Mouse (Mus musculus): ENCODE results near the gene Tmem126a. TPM values are rescaled to one million over a fixed set of nuclear protein-coding genes. Genes with fewer than 3 reads are reported as not detected.

The Tmem126a gene
- total RNA-seq, 1 experiment from 2014 or later = 52.9 TPM

Other genes starting within 250 kb of the Tmem126a start
- gene Ccdc83, start 191.5 kb downstream of the Tmem126a start, total RNA-seq (2021) = not detected in 2 replicates
- gene Sytl2, start 155.0 kb downstream of the Tmem126a start, total RNA-seq (2021) = 4.2 and 4.5 TPM in 2 replicates
- gene Ccdc89, start 30.7 kb downstream of the Tmem126a start, total RNA-seq (2021) = 0.57 and 1.1 TPM in 2 replicates
- gene Crebzf, start 14.5 kb downstream of the Tmem126a start, total RNA-seq (2021) = 91.1 and 91.6 TPM in 2 replicates
- 23.2 and 23.6 TPM in 2 replicates for gene Tmem126b, start 18.8 kb upstream of the Tmem126a start, total RNA-seq (2021)
- 128 and 148 TPM in 2 replicates for gene Dlg2, start 19.4 kb upstream of the Tmem126a start, total RNA-seq (2021)

Measured in adrenal gland, postnatal 25 days (tissue).